Mouse (Mus musculus) cerebellum, postnatal 25 days (tissue): ENCODE results near the gene Polr2m.
A peak's percentile ranks its signal among the peaks of the same experiment; 100 is the strongest.
"Not testable (repeated sequence)": the region's sequence is repeated elsewhere in the genome, so short reads cannot be mapped to it uniquely, and the experiment has no call there.

Source experiments
- DNase-seq, 2 experiments: peaks; one replicate each; pipeline ENCODE4 v3.0.0; 2021; ENCODE audit warnings: mixed read lengths in 2 of 2

Polr2m gene

DNA sequence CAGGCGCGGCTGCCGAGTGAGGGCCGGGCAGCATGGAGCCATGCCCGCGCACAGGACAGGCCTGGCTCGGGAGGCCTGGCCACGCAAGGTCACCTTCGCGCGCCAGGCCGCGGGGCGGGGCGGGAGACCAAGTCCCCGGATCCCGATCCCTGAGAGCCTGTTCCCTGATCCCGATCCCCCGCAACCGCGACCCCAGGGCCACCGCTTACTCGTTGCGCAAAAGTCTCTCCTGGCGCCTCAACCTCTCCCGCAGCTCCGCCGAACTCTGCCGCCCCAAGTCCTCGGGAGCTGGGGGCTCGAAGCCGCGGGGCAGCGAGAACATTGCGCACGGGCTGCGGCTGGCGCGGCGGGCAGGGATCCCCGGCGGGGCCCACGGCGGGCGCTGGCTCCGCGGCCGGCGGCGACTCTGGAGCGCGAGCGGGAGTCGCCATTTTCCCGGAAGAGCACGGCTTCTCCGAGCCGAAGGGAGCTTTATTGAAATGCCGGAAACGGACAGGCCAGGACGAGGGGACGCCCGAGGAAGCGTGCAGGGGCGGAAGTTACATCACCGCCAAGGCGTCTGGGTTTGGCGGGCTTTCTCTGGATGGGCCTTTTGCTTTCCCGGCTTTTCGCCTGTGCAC lies at the start of gene Polr2m:
Gene Polr2m, minus strand, starts transcription at position 461 of the 620 bp plus-strand sequence.
- peak; percentile 94 to 97 for DNase-seq

DNA sequence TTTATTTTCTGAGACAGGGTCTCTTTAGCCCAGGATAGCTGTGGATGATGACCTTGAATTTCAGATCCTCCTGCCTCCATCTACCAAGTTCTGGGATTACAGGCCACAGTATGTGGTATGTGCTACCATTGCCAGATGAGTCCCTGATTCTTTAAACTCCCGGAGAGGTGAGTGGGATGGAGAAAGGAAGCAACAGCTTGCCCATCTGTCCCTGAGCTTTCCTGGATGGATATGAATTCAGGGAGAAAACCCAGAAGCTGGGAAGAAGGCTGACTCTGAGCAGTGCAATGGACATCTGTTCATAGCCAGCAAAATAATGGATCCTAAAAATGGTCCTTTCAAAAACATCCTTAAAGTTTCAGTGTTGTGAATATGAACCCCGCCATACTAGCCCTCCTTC lies 49.3 kb upstream of the Polr2m start:
- no peak for DNase-seq

DNA sequence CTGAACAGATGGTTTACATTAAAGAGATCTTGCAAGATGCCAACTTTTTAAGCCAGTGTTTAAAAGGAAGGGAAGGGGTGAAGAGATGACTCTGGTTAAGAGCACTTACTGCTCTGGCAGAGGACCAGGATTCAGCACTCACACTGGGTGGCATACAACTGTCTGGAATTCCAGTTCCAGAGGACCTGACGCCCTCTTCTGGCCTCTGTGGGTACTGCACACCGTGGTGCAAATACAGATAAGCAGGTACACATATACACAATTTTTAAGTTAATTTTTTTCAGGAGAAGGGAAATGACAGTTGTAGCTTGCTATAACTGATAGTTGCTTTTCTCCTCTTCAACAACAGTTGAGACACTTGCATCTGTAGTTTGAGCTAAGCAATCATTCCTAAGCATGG lies 44.2 kb upstream of the Polr2m start:
- DNase-seq, result peak in 1 of 2 experiments; percentile 8

DNA sequence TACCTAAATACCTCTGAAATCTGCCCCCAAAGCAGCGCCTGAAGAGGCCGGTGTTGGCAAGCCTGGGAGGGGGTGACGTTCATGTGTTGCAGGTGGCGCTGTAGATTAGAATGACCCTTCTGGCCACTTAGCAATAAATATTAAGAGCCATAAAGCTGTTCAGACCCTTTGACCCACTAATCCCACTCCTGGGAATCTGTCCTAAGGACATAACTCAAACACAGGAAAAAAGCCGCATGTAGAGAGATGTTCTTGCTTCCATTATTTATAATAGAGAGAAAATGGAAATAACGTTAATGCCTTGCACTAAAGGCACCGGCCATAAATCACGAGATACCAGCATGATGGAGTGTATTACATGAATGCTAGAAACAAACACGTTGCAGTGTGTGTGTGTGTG lies 41.7 kb upstream of the Polr2m start:
- DNase-seq, result no peak

DNA sequence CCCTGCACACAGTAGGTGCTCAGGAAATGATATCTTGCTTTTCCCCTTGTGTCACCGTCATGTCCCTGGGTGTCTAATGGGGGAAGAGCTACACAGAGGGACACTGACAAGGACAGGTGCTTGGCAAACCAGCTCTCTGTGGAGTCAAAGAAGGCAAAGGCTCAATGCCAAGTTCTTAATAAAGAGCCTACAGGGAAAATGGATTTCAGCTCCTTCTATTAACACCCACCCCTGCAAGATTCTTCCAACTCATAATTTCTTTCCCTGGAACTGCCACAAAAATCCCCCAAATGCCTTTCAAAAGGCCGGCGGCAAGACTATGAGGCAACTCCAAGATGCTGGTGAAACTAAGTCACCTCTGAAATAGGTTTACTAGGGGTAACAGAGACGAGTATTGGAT lies 38.2 kb upstream of the Polr2m start:
- DNase-seq, result no peak

DNA sequence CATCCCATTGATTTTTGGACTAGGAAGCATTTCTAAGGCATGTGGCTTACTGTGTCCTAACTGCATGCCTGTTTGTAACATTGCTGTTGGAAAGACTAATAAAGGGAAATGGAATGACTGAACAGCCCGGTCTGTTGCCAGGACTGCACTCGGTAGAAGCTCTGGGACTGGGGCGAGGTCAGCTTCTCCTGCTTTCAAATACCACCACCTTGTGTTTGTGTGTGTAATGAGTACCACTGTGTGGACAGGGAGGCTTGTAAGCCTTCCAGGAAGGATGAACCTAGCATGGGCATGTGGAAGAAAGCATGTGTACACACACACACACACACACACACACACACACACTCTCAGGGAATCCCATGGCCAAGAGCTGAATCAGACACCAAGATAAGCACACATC lies 34.1 kb upstream of the Polr2m start:
- no peak for DNase-seq

DNA sequence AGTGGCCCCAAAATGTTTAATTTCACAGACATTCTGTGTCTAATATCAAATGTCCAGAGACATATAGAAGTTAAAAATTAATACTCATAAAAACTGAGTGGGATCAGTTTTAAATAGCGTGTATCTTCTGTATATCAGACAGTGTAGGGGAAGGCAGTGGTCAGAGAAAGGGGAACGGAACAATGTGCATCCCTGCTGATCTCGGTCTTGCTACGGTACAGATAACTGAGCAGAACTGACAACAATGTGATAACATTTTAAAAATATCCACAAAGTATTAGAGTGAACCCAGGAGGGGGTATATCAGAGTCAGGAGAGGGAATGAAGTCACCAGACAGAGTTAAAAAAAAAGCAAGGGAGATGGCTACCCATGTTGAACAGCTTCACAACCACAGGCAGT lies 31.8 kb upstream of the Polr2m start:
- no peak for DNase-seq

DNA sequence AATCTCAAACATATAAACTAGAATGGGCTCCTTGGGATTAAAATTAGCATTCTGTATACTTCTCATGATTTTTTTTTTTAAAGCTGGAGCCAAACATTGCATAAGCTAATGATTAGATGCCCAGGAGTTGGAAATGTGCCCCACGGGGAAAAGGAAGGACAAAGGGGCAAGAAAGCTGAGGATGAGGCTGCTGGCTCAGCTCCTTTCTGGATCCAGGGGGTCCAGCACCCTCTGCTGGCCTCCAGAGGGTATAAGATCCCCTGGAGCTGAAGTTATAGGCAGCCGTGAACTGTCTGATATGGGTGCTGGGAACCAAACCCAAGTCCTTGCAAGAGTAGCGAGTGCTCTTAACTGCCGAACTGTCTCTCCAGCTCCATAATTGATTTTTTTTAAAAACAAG lies 30.1 kb upstream of the Polr2m start:
- DNase-seq, result no peak

DNA sequence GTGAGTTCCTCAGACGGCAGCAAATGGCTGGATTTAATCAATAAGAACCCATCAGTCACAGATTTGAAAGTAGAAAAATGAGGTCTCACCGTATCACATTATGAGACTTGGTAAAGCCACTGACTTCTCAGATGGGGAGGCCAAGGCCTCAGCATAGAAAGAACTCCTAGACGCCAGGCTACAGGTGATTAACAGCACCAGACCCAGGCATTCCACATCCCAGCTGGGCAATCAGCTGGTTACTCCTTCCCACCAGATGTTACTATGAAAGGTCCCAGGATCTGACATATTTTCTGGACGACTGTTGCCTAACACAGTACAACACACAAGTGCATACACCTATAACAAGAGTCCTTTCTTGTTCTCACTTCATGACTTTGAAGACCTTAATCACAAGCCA lies 27.8 kb upstream of the Polr2m start:
- DNase-seq, result no peak

DNA sequence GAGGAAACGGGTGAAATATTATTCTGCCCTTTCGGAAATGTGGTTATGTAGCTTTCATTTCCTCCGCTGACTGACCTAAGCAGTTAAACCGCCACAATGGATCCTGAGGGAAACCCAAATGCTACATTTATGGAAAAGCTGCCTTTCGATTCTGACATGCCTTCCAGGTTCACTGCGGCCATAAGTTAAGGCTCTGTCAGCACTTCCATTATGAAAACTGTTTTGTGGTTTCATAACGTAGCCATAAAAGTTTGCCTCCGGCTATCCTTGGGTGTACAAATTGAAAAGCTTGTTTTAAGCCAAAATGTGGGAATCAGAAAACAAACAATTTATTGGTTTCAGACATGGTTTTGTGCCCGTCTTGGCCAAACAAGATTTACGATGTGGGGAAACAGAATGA lies 27.2 kb upstream of the Polr2m start:
- no peak for DNase-seq

DNA sequence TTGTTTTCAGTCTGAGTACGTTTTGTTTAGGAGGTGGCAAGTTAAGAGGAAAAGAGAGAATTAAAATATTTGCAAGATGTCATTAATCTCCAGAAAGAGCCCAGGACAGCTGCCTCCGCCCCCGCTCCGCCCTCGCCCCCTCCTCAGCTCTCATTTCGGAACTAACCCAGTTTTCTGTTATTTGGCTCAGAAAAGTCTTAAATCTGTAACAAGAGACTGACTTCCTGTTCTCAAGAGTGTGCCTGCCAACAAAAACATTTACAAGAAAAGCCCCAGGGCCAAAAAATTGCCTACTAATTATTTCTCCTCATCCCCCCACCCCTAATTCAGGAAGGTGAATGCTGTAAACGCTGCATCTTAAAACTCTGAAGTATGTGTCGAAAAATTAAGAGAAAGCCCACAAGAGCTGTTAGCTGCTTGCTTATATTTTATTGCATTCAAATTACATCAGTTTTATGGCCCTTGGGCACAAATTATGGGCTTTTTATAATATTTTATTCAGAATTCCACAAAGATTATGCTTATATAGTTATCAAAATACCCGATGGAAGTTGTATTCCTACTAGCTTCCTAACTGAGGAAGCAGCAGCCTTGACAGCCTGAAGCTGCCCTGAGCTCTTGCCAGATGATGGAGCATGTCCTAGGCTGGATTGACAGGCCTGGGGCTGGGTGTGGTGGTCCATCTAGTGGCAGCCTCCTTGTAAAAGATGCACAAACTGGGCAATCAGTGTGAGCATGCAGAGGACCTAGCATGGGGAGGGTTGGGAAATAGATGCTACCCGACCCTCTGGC lies 12.9 kb upstream of the Polr2m start:
- no peak for DNase-seq

DNA sequence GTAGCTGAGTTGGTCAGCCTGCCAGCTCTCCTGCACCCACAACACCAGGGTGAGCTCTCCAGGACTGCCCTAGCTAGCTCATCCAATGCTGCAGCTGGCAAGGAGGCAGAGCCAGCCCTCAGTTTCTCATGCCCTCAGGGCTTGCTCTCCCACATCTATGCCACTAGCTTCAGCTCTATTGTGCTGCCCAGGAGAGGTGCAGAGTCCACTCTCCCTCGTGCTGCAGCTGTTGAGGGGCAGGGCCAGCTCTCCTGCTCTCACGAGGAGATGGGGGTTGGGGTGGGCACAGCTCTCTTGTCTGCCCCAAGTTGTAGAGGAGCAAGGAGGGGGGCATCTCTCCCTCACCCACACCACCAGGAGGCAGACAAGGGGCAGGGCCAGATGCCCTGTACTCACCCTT lies 10.9 kb upstream of the Polr2m start:
- no peak for DNase-seq

DNA sequence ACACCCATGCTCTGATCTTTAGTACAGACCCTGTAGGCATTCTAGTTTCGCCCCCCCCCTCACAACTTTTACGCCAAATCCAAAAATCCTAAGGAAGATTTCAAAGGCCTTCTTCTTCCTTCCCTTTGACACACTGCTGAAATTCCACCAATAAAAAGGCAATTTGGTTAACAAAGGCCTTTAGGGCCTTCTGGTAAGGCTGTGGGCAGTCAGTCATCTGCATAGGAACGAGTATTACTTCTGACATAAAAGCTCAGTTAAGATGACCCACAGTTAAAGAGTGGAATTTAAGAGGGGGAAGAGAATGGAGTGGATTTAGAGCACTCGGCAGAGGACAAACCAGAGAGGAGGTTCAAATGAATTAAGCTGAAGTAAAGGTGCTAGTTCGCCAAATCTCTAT lies 8.0 kb upstream of the Polr2m start:
- no peak for DNase-seq

DNA sequence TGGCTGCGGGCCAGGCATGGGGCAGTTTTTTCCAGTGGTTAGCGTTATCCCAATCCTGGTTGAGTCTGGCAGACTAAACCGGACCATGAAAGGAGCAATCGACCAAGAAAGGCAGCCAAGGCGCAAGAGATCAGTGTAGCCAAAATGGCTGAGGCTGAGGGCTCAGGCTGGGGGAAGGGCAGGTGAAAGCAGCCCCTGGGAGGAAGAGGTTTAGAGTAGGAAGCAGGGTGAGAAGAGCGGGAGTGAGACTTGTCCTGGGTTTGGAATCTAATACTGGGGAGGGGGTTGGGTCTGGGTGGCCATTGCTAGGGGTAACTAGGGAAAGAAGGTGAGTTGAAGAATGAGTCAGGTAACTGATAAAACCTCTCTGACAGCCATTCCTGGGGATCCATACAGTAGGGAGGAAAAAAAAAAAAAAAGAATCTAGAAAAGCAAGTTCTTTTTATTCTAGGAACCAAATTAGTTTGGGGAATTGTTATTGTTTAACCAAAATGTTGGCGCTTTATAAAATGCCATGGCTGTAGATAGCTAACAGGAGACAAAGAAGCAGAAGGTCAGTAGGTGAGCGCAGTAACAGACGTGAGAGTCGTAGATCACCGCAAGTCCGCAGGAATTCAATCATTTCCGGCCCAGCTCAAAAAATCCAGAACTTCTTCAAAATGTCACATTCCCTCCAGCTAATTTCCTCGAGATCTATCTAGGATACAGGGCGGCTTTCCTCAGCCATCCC lies 6.7 kb upstream of the Polr2m start:
- no peak for DNase-seq

DNA sequence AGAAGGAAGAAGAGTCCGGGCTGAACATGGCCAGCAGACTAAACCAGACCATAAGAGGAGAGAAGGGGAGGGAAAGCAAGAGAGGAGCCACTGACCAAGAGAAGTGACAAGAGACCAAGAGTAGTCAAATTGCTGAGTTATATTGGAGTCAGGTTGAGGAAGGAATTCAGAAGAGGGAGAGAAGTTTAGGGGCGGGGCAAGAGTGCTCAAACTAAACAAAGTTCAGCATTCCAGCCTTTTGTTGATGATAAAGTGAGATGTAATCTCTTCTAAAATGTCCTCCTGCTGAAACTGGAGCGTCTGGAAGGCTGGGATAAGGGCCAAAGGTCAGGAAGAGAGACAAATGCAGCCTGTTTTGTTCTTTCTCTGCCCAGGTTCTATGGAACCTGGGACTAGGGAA lies 4.3 kb upstream of the Polr2m start:
- DNase-seq, result no peak

DNA sequence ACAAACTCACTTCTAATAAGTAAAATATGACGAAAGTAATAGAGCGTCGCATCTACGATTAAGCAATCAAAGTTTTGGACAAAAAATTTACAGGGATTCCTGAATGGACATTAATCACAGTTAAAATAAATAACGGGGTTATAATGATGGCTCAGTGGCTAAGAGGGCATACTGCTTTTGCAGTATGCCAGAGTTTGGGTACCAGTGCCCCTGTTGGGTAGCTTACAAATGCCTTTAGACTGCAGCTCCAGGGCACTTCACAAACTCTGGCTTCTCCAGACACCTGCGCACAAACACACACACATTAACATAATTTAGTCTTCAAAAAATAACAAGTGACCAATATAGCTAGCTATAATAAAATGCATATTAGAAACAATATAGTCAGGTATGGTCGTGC lies 392 bp upstream of the Polr2m start:
- no peak for DNase-seq

DNA sequence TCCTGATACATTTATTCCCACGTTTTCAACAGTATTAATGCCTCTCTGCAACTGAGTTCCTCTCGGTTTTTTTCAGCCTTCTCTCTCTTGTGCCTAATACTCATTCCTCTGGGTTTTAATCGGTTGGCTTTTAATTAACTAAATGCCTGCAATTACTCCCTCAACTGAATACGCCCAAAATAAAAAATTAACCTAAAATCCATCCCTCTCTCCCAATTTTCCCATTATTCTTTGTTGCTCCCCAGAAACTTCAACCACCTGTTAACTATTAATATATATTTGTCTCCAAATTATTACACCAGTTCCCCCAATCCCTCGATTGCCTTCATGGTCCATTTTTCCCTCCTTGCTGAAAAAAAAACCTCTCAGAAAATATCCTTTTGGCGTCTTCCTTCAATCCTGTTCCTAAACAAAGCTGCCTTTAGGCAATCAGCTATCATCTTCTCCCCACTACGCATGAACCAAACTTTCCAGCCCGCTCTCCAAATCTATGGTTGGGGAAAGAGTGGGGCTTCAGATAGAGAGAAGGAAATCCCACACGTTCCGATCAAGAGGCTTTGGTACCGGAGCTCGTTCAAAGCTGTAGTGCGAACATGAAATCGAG lies 762 bp downstream of the Polr2m start:
- no peak for DNase-seq

DNA sequence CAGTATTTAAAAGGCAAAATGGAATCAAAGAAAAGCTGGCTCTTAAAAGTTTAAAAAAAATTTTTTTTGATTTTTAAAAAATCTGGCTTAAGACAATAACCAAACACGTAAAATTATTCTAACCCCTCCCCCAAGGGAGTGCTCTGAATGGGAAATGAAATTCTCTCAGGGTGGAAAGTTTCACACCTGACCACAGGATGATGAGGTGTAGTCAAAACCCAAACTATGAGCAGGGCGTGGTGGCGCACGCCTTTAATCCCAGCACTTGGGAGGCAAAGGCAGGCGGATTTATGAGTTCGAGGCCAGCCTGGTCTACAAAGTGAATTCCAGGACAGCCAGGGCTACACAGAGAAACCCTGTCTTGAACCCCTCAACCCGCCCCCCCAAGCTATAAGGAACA lies 1.9 kb downstream of the Polr2m start:
- DNase-seq, result not testable (repeated sequence)

DNA sequence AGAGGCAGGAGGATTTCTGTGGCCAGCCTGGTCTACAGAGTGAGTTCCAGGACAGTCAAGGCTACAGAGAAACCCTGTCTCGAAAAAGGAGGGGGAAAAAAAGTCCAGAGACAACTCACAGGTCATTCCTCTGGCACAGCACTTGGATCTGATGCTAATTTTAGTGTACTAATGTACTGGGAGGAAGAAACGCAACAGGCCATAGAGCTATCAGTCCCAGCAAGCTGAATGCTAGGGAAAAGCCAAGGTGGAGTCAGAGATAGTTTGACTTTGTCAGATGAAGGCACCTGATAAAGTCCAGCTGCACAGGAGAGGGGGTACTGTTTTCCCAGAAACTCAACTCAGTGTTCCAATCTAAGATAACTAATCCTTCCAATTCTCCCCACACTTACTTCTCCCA lies 5.4 kb downstream of the Polr2m start:
- no peak for DNase-seq

DNA sequence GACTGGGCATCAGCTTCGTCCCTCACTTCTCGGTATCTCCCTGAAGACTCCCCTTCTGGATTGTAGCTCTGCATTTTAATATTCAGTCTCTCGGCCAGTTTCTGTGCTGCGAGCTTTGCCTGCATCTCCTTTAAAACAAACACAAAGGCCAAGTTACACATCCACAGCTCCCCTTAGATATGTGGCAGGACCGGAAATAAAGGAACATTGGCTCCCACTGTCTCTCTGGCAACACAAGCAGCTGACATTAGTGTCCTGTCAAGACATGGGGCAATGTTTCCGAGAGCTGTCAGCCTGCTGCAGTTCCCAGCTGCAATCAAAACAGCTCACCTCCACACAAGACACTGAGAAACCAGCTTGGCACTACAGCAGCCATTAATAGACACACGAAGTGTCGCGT lies 6.3 kb downstream of the Polr2m start:
- DNase-seq, result no peak

DNA sequence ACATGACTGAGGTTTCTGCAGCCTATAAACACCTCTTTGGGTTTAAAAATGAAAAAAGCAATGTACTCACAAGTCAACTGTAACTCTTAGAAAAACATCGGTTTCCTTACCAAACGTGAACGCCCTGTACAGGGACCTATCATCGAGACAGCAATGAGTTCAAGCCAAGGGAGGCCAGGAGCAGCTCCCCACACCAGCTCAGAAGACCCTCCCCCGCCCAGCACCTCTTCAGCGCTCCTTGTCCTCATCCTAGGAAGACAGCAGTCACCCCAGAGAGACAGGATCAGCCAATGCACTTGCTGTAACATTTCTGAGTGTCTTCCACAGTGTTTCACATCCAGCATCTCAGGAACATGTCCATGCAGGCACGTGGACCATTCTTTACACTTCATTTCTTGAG lies 7.1 kb downstream of the Polr2m start:
- no peak for DNase-seq

DNA sequence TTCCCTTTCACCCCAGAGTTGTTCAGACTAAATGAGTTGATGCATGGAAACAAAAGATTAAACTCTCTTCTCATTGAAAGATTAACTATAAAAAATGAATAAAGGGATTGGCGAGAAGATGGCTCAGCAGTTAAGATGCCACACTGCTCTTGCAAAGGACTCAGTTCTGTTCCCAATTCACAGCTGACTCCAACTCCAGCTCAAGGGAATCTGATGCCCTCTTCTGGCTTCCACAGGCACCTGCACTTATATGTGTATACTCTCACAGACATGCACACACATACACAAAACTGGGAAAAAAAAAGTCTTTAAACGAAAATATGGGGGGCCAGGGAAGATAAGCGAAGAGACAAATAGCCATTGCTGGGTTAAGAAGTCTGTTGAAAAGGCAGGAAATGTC lies 9.1 kb downstream of the Polr2m start:
- DNase-seq, result no peak

DNA sequence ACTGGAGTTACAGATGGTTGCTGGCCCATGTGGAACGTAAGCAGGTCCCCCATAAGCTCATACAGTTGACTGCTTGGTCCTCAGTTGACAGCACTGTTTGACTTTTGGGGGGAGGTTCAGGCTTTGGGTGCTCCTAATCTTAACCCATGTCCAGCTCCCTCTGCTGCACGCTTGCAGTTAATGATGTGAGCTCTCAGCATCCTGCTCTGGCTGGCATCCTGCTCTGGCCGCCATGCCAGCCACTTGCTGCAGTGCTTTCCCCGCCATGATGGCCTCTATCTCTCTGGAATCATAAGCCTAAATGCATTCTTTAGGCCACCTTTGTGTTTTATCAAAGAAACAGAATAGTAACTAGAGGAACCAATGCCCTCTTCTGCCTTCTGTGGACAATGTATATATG lies 10.2 kb downstream of the Polr2m start:
- no peak for DNase-seq

DNA sequence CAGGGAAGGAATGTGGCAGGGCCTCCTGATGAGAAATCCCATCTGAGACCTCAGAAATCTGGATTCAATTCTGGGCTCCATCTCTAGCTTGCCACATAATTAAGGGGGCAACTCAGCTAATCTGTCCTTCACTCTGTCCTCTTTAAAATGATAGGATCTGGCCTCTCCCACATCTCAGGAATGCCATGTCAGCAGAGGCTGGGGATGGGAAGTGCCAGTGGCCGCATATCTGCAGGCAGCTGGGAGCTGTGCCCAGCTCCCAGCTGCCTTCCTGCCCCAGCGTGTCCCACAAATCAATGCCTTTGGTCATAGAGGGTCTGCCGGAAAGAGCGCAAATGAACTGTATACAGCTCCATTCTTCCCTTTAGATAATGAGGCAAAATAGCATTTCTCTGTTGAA lies 18.3 kb downstream of the Polr2m start:
- DNase-seq, result no peak
